Mouse (Mus musculus): ENCODE data around the gene Pds5b. TPM values are rescaled to one million over a fixed set of nuclear protein-coding genes. Genes with fewer than 3 reads are reported as not detected.
"Not testable (repeated sequence)": the region's sequence is repeated elsewhere in the genome, so short reads cannot be mapped to it uniquely, and the experiment has no call there.

Gene Pds5b
- 33.8 and 34.4 TPM in 2 replicates for polyA plus RNA-seq (2016; fragmentation: Nextera tagmentation; extraction: Ambion mirVana)

GRCm38 (mm10) chr5:150673153-150673835, at the start of gene Pds5b:
Pds5b (plus strand) TSS chr5:150673739.
- ATAC-seq (ENCODE audit: low FRiP score, low read depth): peak; percentile 96

DNA sequence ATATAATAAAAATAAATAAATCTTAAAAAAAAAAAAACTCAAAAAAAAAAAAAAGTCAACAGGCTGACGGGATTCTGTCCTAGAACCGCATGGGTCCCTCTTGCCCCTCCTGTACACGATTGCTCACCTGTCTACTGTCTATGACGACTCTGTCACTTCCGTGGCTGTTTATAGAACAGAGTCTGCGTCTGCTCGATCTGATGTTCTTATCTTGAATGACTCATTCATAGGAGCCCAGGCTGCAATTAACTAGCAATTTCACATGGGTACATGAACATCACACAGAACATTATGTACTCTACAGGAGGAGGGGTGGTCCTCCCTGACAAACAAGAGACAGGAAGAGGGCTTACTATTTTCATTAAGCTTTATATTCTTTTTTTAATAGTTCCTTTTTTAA, 48.0 kb upstream of the Pds5b start:
- Histone ChIP-seq H3K27ac (no peak overlapping the region), H3K9ac (no peak overlapping the region), H3K4me1 (no peaks in the 10 kb centered on the region), H3K4me2 (replicated peaks) (no peak overlapping the region), H3K36me3 (peaks cover 2% of the 10 kb centered on the region; the same call in 1 of the 2 replicates), H3K4me3 (no peak overlapping the region), H3K27me3 (replicated peaks) (no peaks in the 10 kb centered on the region), H3K9me3 (no peaks in the 10 kb centered on the region)
- ATAC-seq (ENCODE audit: low FRiP score, low read depth): no peak
- WGBS: 94% methylated on average over 7 of the region's 7 CpGs

More at GRCm38 (mm10) chr5:150673153-150673835, at the start of gene Pds5b:
- Histone ChIP-seq H3K4me1 (peaks cover 12% of the 10 kb centered on the region), H3K9me3 (no peaks in the 10 kb centered on the region), H3K4me3 (peak within 1 kb of the TSS; percentile 89), H3K9ac (peak within 1 kb of the TSS; percentile 98), H3K36me3 (no peaks in the 10 kb centered on the region), H3K27ac (peak within 1 kb of the TSS; percentile 93), H3K27me3 (replicated peaks) (no peaks in the 10 kb centered on the region), H3K4me2 (replicated peaks) (peak within 1 kb of the TSS; percentile 63)
- WGBS: 14% methylated on average over 49 of the region's 49 CpGs

- H3K27me3 ChIP-seq (replicated peaks): no peaks in the 10 kb centered on the region
- no peak overlapping the region for H3K9ac ChIP-seq
- no peak for ATAC-seq (ENCODE audit: low FRiP score, low read depth)
- no peak overlapping the region for H3K4me2 ChIP-seq (replicated peaks)
- 97% methylated on average over 1 of the region's 1 CpGs for WGBS
- no peaks in the 10 kb centered on the region for H3K9me3 ChIP-seq
- H3K4me3 ChIP-seq: no peak overlapping the region
- H3K4me1 ChIP-seq: no peaks in the 10 kb centered on the region
- H3K27ac ChIP-seq: no peak overlapping the region
- H3K36me3 ChIP-seq: peaks cover 6% of the 10 kb centered on the region; the same call in 1 of the 2 replicates
These were observed 44.3 kb upstream of the Pds5b start for GRCm38 (mm10) chr5:150629272-150629671.

DNA sequence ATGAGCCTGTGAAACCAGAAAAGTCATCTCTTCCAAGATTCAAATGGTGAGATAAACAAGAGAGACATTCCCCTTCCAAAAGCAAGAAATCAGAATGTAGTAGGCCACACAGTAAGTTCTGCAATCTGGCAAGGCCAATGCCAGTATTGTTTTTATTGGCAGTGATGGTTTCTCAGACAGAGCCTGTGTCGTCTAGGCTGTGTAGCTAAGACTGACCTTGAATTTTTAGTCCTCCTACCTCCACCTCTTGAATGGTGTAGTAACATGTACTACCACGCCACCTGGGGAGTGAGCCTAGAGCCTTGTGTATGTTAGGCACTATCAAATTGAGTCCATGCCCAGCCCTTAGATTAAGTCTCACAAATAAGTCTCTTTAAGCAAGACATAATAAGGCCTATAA, 43.8 kb upstream of the Pds5b start:
- Histone ChIP-seq H3K9me3 (no peaks in the 10 kb centered on the region), H3K4me3 (no peak overlapping the region)
- WGBS: 92% methylated on average over 2 of the region's 2 CpGs

GRCm38 (mm10) chr5:150641440-150641839, 32.1 kb upstream of the Pds5b start:
- 91% methylated on average over 3 of the region's 3 CpGs for WGBS
- H3K36me3 ChIP-seq: peaks cover 21% of the 10 kb centered on the region
- H3K9ac ChIP-seq: no peak overlapping the region
- H3K27me3 ChIP-seq (replicated peaks): no peaks in the 10 kb centered on the region
- no peak overlapping the region for H3K4me3 ChIP-seq
- no peaks in the 10 kb centered on the region for H3K9me3 ChIP-seq
- H3K4me2 ChIP-seq (replicated peaks): no peak overlapping the region
- H3K27ac ChIP-seq: no peak overlapping the region
- ATAC-seq (ENCODE audit: low FRiP score, low read depth): no peak
- H3K4me1 ChIP-seq: no peaks in the 10 kb centered on the region

More for the DNA sequence above, 43.8 kb upstream of the Pds5b start:
- Histone ChIP-seq H3K4me1 (no peaks in the 10 kb centered on the region), H3K36me3 (peaks cover 6% of the 10 kb centered on the region; the same call in 1 of the 2 replicates), H3K9ac (no peak overlapping the region), H3K4me2 (replicated peaks) (no peak overlapping the region), H3K27me3 (replicated peaks) (no peaks in the 10 kb centered on the region), H3K27ac (no peak overlapping the region)
- no peak for ATAC-seq (ENCODE audit: low FRiP score, low read depth)

DNA sequence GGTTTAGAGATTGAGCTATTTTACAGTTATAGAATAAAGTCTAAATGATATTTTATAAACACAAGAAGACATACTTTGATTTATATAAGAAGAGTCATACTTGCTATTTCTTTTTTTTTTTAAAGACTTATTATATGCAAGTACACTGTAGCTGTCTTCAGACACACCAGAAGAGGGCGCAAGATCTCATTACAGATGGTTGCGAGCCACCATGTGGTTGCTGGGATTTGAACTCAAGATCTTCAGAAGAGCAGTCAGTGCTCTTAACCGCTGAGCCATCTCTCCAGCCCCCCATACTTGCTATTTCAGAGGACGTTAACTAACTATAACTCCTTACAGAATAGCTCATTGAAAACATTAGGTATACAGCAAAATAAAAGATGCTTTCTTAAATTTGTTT, 30.1 kb upstream of the Pds5b start:
- H3K9ac ChIP-seq; H3K27ac ChIP-seq; H3K4me2 ChIP-seq (replicated peaks); H3K27me3 ChIP-seq (replicated peaks); H3K4me1 ChIP-seq; ATAC-seq (ENCODE audit: low FRiP score, low read depth); H3K4me3 ChIP-seq; H3K9me3 ChIP-seq: not testable (repeated sequence)
- WGBS: 94% methylated on average over 4 of the region's 4 CpGs
- H3K36me3 ChIP-seq: peaks cover 20% of the 10 kb centered on the region

- Histone ChIP-seq H3K27me3 (replicated peaks) (no peaks in the 10 kb centered on the region), H3K36me3 (peaks cover 23% of the 10 kb centered on the region), H3K4me1 (no peaks in the 10 kb centered on the region), H3K27ac (no peak overlapping the region), H3K9me3 (no peaks in the 10 kb centered on the region), H3K4me3 (no peak overlapping the region), H3K9ac (no peak overlapping the region), H3K4me2 (replicated peaks) (no peak overlapping the region)
- no peak for ATAC-seq (ENCODE audit: low FRiP score, low read depth)
- WGBS: 95% methylated on average over 4 of the region's 4 CpGs
These were observed 28.6 kb upstream of the Pds5b start for GRCm38 (mm10) chr5:150644926-150645325.

DNA sequence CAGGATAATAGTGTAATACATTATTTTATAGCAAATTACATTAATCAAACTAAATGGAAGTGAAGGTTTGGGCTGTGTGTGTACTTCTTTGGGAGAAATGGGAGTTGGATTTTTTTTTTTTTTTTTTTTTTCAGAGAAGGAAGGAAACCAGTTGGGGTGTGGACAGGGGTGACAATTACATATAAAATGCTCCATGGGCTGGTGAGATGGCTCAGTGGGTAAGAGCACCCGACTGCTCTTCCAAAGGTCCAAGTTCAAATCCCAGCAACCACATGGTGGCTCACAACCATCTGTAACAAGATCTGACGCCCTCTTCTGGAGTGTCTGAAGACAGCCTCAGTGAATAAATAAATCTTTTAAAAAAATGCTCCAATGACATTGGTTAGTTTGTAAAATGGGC, 21.0 kb upstream of the Pds5b start:
- Histone ChIP-seq H3K27ac (no peak overlapping the region), H3K9ac (no peak overlapping the region), H3K9me3 (no peaks in the 10 kb centered on the region), H3K27me3 (replicated peaks) (no peaks in the 10 kb centered on the region), H3K4me1 (no peaks in the 10 kb centered on the region), H3K4me2 (replicated peaks) (no peak overlapping the region), H3K4me3 (no peak overlapping the region), H3K36me3 (peaks cover 9% of the 10 kb centered on the region; the same call in 1 of the 2 replicates)
- 92% methylated on average over 2 of the region's 2 CpGs for WGBS
- ATAC-seq (ENCODE audit: low FRiP score, low read depth): no peak

GRCm38 (mm10) chr5:150654548-150654947, 19.0 kb upstream of the Pds5b start:
- Histone ChIP-seq H3K4me3 (no peak overlapping the region), H3K27ac (no peak overlapping the region), H3K4me2 (replicated peaks) (no peak overlapping the region), H3K9ac (no peak overlapping the region), H3K27me3 (replicated peaks) (no peaks in the 10 kb centered on the region), H3K4me1 (no peaks in the 10 kb centered on the region; the same call in 1 of the 2 replicates), H3K9me3 (no peaks in the 10 kb centered on the region), H3K36me3 (0 out of 2 replicates have a peak, but pooled peaks cover 5% of the 10 kb centered on the region)
- ATAC-seq (ENCODE audit: low FRiP score, low read depth): no peak

- H3K27ac ChIP-seq; ATAC-seq (ENCODE audit: low FRiP score, low read depth); H3K4me3 ChIP-seq; H3K4me2 ChIP-seq (replicated peaks); H3K9ac ChIP-seq; H3K27me3 ChIP-seq (replicated peaks); H3K4me1 ChIP-seq; H3K9me3 ChIP-seq: not testable (repeated sequence)
- peaks cover 20% of the 10 kb centered on the region for H3K36me3 ChIP-seq
- 92% methylated on average over 6 of the region's 6 CpGs for WGBS
These were observed 14.1 kb upstream of the Pds5b start for GRCm38 (mm10) chr5:150659425-150659824.

DNA sequence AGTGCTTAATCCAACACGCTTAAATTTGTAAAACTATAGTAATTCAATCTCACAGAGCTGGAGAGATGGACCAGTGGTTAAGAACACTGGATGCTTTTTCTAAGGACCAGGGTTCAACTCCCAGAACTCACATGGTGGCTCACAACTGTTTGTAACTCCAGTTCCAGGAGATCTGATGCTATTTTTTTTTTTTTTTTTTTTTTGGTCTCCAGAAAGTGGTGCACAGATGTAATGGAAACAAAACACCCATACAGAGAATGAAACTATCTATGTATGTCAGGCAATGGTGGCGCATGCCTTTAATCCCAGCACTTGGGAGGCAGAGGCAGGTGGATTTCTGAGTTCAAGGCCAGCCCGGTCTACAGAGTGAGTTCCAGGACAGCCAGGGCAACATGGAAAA, 13.2 kb upstream of the Pds5b start:
- H3K27me3 ChIP-seq (replicated peaks); H3K4me3 ChIP-seq: not testable (repeated sequence)

DNA sequence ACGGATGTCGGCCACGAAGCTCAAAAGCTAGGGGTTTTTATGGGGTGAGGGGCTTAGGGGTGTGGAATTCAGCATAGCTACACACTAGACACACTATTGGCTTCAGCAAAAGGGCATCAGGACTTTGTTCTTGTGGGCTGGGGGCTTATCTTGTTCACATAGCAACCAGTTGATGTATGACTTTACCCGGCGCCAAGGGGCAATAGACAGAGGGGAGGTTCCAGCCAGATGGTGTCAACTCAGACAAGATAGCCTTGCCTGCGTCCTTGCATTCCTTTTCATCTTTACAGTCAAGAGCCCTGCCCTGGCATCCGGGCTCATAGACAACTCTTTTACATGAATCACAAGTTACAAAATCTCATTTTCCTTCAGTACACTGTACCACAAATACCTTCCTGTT, 9.6 kb upstream of the Pds5b start:
- peaks cover 15% of the 10 kb centered on the region for H3K36me3 ChIP-seq
- H3K27me3 ChIP-seq (replicated peaks); H3K27ac ChIP-seq; H3K4me2 ChIP-seq (replicated peaks); H3K9me3 ChIP-seq; H3K4me3 ChIP-seq; H3K4me1 ChIP-seq; H3K9ac ChIP-seq; ATAC-seq (ENCODE audit: low FRiP score, low read depth): not testable (repeated sequence)
- WGBS: 85% methylated on average over 7 of the region's 7 CpGs

More for the DNA sequence above, 13.2 kb upstream of the Pds5b start:
- H3K4me1 ChIP-seq; H3K9me3 ChIP-seq; H3K4me2 ChIP-seq (replicated peaks); H3K9ac ChIP-seq; H3K27ac ChIP-seq; ATAC-seq (ENCODE audit: low FRiP score, low read depth): not testable (repeated sequence)
- H3K36me3 ChIP-seq: peaks cover 17% of the 10 kb centered on the region
- 96% methylated on average over 3 of the region's 3 CpGs for WGBS

- H3K36me3 ChIP-seq: peaks cover 15% of the 10 kb centered on the region
- no peaks in the 10 kb centered on the region for H3K27me3 ChIP-seq (replicated peaks)
- H3K4me3 ChIP-seq: peak overlapping the region; percentile 91
- ATAC-seq (ENCODE audit: low FRiP score, low read depth): no peak
- peak overlapping the region; percentile 87 for H3K9ac ChIP-seq
- H3K4me1 ChIP-seq: peaks cover 5% of the 10 kb centered on the region
- 3% methylated on average over 10 of the region's 10 CpGs for WGBS
- H3K27ac ChIP-seq: peak overlapping the region; percentile 84
- H3K9me3 ChIP-seq: no peaks in the 10 kb centered on the region
- peak overlapping the region; percentile 81 for H3K4me2 ChIP-seq (replicated peaks)
These were observed 8.8 kb upstream of the Pds5b start for GRCm38 (mm10) chr5:150664794-150665131.
